ENCODE assay signal across 9 mouse cellular contexts in genomic region chr10:22172431-22173334, GRCm38 (mm10). TPM values are rescaled to one million over a fixed set of nuclear protein-coding genes. Genes with fewer than 3 reads are reported as not detected.
DNase-seq lines count a peak whose midpoint lies in the region; ATAC-seq lines count a peak whose summit lies in the region.
"Not testable (repeated sequence)": the region's sequence is repeated elsewhere in the genome, so short reads cannot be mapped to it uniquely, and the experiment has no call there.
"Had no signal": no experiment of that assay in that cellular context is flagged by ENCODE, and none has a peak within 500 bp of the region (broad histone marks: within the 10 kb centered on the region; RNA-seq: fewer than 3 reads in every experiment).

No protein-coding gene starts in this region.

- not testable (repeated sequence) for H3K36me3 ChIP-seq in embryonic facial prominence, embryonic 13.5 days; forebrain, embryonic 15.5 days; heart, embryonic 13.5 days; hindbrain, embryonic 15.5 days; kidney, embryonic 16.5 days (ENCODE audit: insufficient read depth, low read length); liver, embryonic 16.5 days (ENCODE audit: control insufficient read depth, insufficient read depth); midbrain, embryonic 11.5 days (ENCODE audit: control insufficient read depth, insufficient read depth, low read length); stomach, embryonic 15.5 days

- H3K9ac ChIP-seq in embryonic facial prominence, embryonic 13.5 days; forebrain, embryonic 15.5 days (replicated peaks); heart, embryonic 13.5 days; hindbrain, embryonic 15.5 days; kidney, embryonic 16.5 days (replicated peaks; ENCODE audit: low read length); liver, embryonic 16.5 days (ENCODE audit: low read depth, low read length); midbrain, embryonic 11.5 days (ENCODE audit: low read length); stomach, embryonic 15.5 days: not testable (repeated sequence)

- WGBS in embryonic facial prominence, embryonic 13.5 days, result 57% methylated on average over 4 of the region's 5 CpGs
- 72% methylated on average over 4 of the region's 5 CpGs for WGBS in forebrain, embryonic 15.5 days
- 33% methylated on average over 3 of the region's 5 CpGs for WGBS in heart, embryonic 13.5 days
- 64% methylated on average over 3 of the region's 5 CpGs for WGBS in hindbrain, embryonic 15.5 days
- 73% methylated on average over 4 of the region's 5 CpGs for WGBS in kidney, embryonic 16.5 days
- WGBS in liver, embryonic 16.5 days (ENCODE audit: insufficient replicate concordance), result 45% methylated on average over 4 of the region's 5 CpGs
- WGBS in midbrain, embryonic 11.5 days, result 84% methylated on average over 4 of the region's 5 CpGs
- WGBS in stomach, embryonic 15.5 days, result 64% methylated on average over 3 of the region's 5 CpGs

- not testable (repeated sequence) for H3K4me1 ChIP-seq in embryonic facial prominence, embryonic 13.5 days; forebrain, embryonic 15.5 days; heart, embryonic 13.5 days; hindbrain, embryonic 15.5 days (replicated peaks); kidney, embryonic 16.5 days (ENCODE audit: insufficient read depth, low read length); liver, embryonic 16.5 days (ENCODE audit: control insufficient read depth, low read depth, low read length); midbrain, embryonic 11.5 days (ENCODE audit: control insufficient read depth, insufficient read depth, low read length); stomach, embryonic 15.5 days

- H3K9me3 ChIP-seq in embryonic facial prominence, embryonic 13.5 days; forebrain, embryonic 15.5 days; heart, embryonic 13.5 days; hindbrain, embryonic 15.5 days; kidney, embryonic 16.5 days (ENCODE audit: low read length); liver, embryonic 16.5 days (replicated peaks; ENCODE audit: control insufficient read depth, low read length); midbrain, embryonic 11.5 days (ENCODE audit: control insufficient read depth, low read length); stomach, embryonic 15.5 days: not testable (repeated sequence)

- not testable (repeated sequence) for ATAC-seq in embryonic facial prominence, embryonic 13.5 days (ENCODE audit: insufficient number of reproducible peaks, insufficient read depth, low FRiP score, low TSS enrichment, low read depth); heart, embryonic 13.5 days (ENCODE audit: extremely low read depth, insufficient number of reproducible peaks, low FRiP score, low TSS enrichment); hindbrain, embryonic 15.5 days (ENCODE audit: low FRiP score, low read depth); midbrain, embryonic 11.5 days (ENCODE audit: low FRiP score)
- ATAC-seq in forebrain, embryonic 15.5 days (replicated peaks), result peak; percentile 11; the same call in 1 of the 2 replicates
- peak; percentile 19; the same call in 1 of the 2 replicates for ATAC-seq in kidney, embryonic 16.5 days (ENCODE audit: low FRiP score, low TSS enrichment)
- ATAC-seq in liver, embryonic 16.5 days (ENCODE audit: low read depth), result peak; percentile 32
- peak; percentile 53; the same call in 1 of the 2 replicates for ATAC-seq in stomach, embryonic 15.5 days (ENCODE audit: insufficient read depth, low FRiP score, low read depth)

- peak overlapping the region; percentile 23 for H3K4me3 ChIP-seq in embryonic facial prominence, embryonic 13.5 days
- H3K4me3 ChIP-seq in forebrain, embryonic 15.5 days; hindbrain, embryonic 15.5 days; kidney, embryonic 16.5 days (ENCODE audit: low read length); liver, embryonic 16.5 days (ENCODE audit: low read depth, low read length); midbrain, embryonic 11.5 days (ENCODE audit: low read depth, low read length); stomach, embryonic 15.5 days (replicated peaks): not testable (repeated sequence)
- peak overlapping the region; percentile 36 for H3K4me3 ChIP-seq in heart, embryonic 13.5 days

- H3K27ac ChIP-seq in embryonic facial prominence, embryonic 13.5 days; forebrain, embryonic 15.5 days (replicated peaks); heart, embryonic 13.5 days (replicated peaks); hindbrain, embryonic 15.5 days (replicated peaks); kidney, embryonic 16.5 days (ENCODE audit: low read length); liver, embryonic 16.5 days (ENCODE audit: low read length); midbrain, embryonic 11.5 days (ENCODE audit: low read depth, low read length); stomach, embryonic 15.5 days: not testable (repeated sequence)

- H3K4me2 ChIP-seq in embryonic facial prominence, embryonic 13.5 days, result peak overlapping the region; percentile 46
- H3K4me2 ChIP-seq in forebrain, embryonic 15.5 days (replicated peaks); liver, embryonic 16.5 days (ENCODE audit: low read depth, low read length): not testable (repeated sequence)
- peak overlapping the region; percentile 58 for H3K4me2 ChIP-seq in heart, embryonic 13.5 days
- H3K4me2 ChIP-seq in hindbrain, embryonic 15.5 days, result peak overlapping the region; percentile 28
- peak overlapping the region; percentile 42 for H3K4me2 ChIP-seq in kidney, embryonic 16.5 days (replicated peaks; ENCODE audit: low read depth, low read length)
- peak overlapping the region; percentile 19; the same call in 1 of the 2 replicates for H3K4me2 ChIP-seq in midbrain, embryonic 11.5 days
- peak overlapping the region; percentile 39 for H3K4me2 ChIP-seq in stomach, embryonic 15.5 days

- H3K27me3 ChIP-seq in embryonic facial prominence, embryonic 13.5 days; forebrain, embryonic 15.5 days; heart, embryonic 13.5 days (replicated peaks); hindbrain, embryonic 15.5 days; kidney, embryonic 16.5 days (ENCODE audit: insufficient read depth, low read length); liver, embryonic 16.5 days (ENCODE audit: control insufficient read depth, insufficient read depth, low read depth, low read length); midbrain, embryonic 11.5 days (ENCODE audit: control insufficient read depth, insufficient read depth, low read length); stomach, embryonic 15.5 days (replicated peaks): not testable (repeated sequence)

- DNase-seq in midbrain, embryonic 11.5 days (ENCODE audit: low spot score, missing footprints), result peak; percentile 37

RNA-seq across cellular contexts. Expression of gene H60b, which starts 14.3 kb away (rescaled TPM):
- polyA plus RNA-seq in embryonic facial prominence, embryonic 13.5 days (2015; fragmentation: Nextera tagmentation; extraction: Ambion mirVana), result 0.37 and 1.3 TPM in 2 replicates
- polyA plus RNA-seq in forebrain, embryonic 15.5 days (2015; fragmentation: Nextera tagmentation; extraction: Ambion mirVana), result 0.28 TPM in 1 of 2 replicates, not detected in the other
- polyA plus RNA-seq in heart, embryonic 13.5 days (2015; fragmentation: Nextera tagmentation; extraction: Ambion mirVana), result 0.25 and 0.50 TPM in 2 replicates
- polyA plus RNA-seq in hindbrain, embryonic 15.5 days (2015; fragmentation: Nextera tagmentation; extraction: Ambion mirVana), result 0.58 and 0.80 TPM in 2 replicates
- 1.5 and 1.7 TPM in 2 replicates for polyA plus RNA-seq in kidney, embryonic 16.5 days (2015; fragmentation: Nextera tagmentation; extraction: Ambion mirVana)
- 0.12 TPM in 1 of 2 replicates, not detected in the other for polyA plus RNA-seq in liver, embryonic 16.5 days (2015; fragmentation: Nextera tagmentation; extraction: Ambion mirVana)
- 1.00 and 1.0 TPM in 2 replicates for polyA plus RNA-seq in midbrain, embryonic 11.5 days (2014; fragmentation: Nextera tagmentation; extraction: Ambion mirVana)
- 0.68 and 0.98 TPM in 2 replicates for polyA plus RNA-seq in stomach, embryonic 15.5 days (2015; fragmentation: Nextera tagmentation; extraction: Ambion mirVana)
- polyA plus RNA-seq: erythroblast, embryonic 14.5 days had no signal

RNA-seq across cellular contexts. Expression of gene Raet1e, which starts 14.3 kb away (rescaled TPM):
- polyA plus RNA-seq in embryonic facial prominence, embryonic 13.5 days (2015; fragmentation: Nextera tagmentation; extraction: Ambion mirVana), result 5.8 and 6.6 TPM in 2 replicates
- 0.73 and 0.90 TPM in 2 replicates for polyA plus RNA-seq in forebrain, embryonic 15.5 days (2015; fragmentation: Nextera tagmentation; extraction: Ambion mirVana)
- polyA plus RNA-seq in heart, embryonic 13.5 days (2015; fragmentation: Nextera tagmentation; extraction: Ambion mirVana), result 2.9 and 3.5 TPM in 2 replicates
- polyA plus RNA-seq in hindbrain, embryonic 15.5 days (2015; fragmentation: Nextera tagmentation; extraction: Ambion mirVana), result 0.75 and 1.0 TPM in 2 replicates
- polyA plus RNA-seq in kidney, embryonic 16.5 days (2015; fragmentation: Nextera tagmentation; extraction: Ambion mirVana), result 12.5 and 13.1 TPM in 2 replicates
- polyA plus RNA-seq in liver, embryonic 16.5 days (2015; fragmentation: Nextera tagmentation; extraction: Ambion mirVana), result 1.7 and 2.4 TPM in 2 replicates
- polyA plus RNA-seq in midbrain, embryonic 11.5 days (2014; fragmentation: Nextera tagmentation; extraction: Ambion mirVana), result 18.1 and 18.4 TPM in 2 replicates
- polyA plus RNA-seq in stomach, embryonic 15.5 days (2015; fragmentation: Nextera tagmentation; extraction: Ambion mirVana), result 8.3 and 9.3 TPM in 2 replicates
- polyA plus RNA-seq: erythroblast, embryonic 14.5 days had no signal

RNA-seq across cellular contexts. Expression of gene E030030I06Rik, which starts 23.6 kb away (rescaled TPM):
- 18.9 and 20.0 TPM in 2 replicates for polyA plus RNA-seq in embryonic facial prominence, embryonic 13.5 days (2015; fragmentation: Nextera tagmentation; extraction: Ambion mirVana)
- 4.3 and 5.5 TPM in 2 replicates for polyA plus RNA-seq in forebrain, embryonic 15.5 days (2015; fragmentation: Nextera tagmentation; extraction: Ambion mirVana)
- 12.3 and 16.2 TPM in 2 replicates for polyA plus RNA-seq in heart, embryonic 13.5 days (2015; fragmentation: Nextera tagmentation; extraction: Ambion mirVana)
- 3.4 and 4.7 TPM in 2 replicates for polyA plus RNA-seq in hindbrain, embryonic 15.5 days (2015; fragmentation: Nextera tagmentation; extraction: Ambion mirVana)
- 30.1 and 31.6 TPM in 2 replicates for polyA plus RNA-seq in kidney, embryonic 16.5 days (2015; fragmentation: Nextera tagmentation; extraction: Ambion mirVana)
- polyA plus RNA-seq in liver, embryonic 16.5 days (2015; fragmentation: Nextera tagmentation; extraction: Ambion mirVana), result 3.1 and 3.5 TPM in 2 replicates
- polyA plus RNA-seq in midbrain, embryonic 11.5 days (2014; fragmentation: Nextera tagmentation; extraction: Ambion mirVana), result 24.8 and 29.2 TPM in 2 replicates
- 21.3 and 21.6 TPM in 2 replicates for polyA plus RNA-seq in stomach, embryonic 15.5 days (2015; fragmentation: Nextera tagmentation; extraction: Ambion mirVana)
- polyA plus RNA-seq: erythroblast, embryonic 14.5 days had no signal
